Mouse (Mus musculus) c-Kit-positive CD71-negative TER-119-negative erythroid progenitor cells, embryonic 14.5 days (primary cell): ENCODE measurements around the gene Slc25a3.
A peak's percentile ranks its signal among the peaks of the same experiment; 100 is the strongest.

Source experiments
- DNase-seq: peaks from one replicate; pipeline ENCODE4 v3.0.0-alpha.2; 2013; ENCODE audit warnings: low read depth

The Slc25a3 gene

DNA sequence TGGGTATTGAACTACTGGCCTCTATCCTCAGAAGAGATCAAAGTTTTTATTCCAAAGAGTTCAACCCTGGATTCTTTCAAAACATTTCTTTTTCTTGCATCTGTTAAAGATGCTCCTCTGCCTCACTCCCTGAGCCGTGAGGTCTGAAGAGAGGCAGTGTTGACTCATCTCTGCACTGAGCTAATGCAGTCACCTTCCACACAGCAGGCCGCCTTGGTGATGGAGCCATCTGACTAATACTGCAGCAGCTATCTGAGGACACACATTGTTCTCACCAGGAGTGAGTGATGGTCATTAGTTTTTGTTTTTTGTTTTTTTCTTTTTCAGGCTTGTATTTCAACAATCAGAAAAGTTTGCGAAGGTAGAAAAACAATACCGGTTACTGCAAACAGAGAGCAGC lies 31.0 kb downstream of the Slc25a3 start:
- no peak for DNase-seq

DNA sequence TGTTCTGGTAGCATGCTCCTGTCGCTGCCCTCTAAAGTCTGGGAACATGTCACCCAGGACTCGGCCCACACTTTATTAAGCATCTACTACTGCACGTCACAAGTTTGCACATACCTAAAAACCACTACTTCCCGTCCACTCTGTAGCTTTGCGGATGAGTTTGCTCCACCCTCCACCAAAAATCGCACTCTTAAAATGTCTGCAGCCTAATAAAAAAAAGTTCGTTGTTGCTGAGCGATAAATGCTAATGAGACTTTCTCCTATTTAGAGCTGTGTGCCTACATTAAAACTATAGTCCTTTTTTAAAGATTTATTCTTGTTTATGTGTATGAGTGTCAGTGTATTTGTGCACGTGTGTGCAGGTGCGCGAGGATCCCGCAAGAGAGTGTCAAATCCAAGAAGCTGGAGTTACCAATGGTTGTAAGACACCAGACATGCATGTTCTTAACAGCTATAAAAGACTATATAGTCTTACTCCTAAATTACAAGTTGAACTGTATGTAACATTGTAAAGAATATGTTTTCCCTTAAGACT lies 40.4 kb downstream of the Slc25a3 start:
- no peak for DNase-seq

DNA sequence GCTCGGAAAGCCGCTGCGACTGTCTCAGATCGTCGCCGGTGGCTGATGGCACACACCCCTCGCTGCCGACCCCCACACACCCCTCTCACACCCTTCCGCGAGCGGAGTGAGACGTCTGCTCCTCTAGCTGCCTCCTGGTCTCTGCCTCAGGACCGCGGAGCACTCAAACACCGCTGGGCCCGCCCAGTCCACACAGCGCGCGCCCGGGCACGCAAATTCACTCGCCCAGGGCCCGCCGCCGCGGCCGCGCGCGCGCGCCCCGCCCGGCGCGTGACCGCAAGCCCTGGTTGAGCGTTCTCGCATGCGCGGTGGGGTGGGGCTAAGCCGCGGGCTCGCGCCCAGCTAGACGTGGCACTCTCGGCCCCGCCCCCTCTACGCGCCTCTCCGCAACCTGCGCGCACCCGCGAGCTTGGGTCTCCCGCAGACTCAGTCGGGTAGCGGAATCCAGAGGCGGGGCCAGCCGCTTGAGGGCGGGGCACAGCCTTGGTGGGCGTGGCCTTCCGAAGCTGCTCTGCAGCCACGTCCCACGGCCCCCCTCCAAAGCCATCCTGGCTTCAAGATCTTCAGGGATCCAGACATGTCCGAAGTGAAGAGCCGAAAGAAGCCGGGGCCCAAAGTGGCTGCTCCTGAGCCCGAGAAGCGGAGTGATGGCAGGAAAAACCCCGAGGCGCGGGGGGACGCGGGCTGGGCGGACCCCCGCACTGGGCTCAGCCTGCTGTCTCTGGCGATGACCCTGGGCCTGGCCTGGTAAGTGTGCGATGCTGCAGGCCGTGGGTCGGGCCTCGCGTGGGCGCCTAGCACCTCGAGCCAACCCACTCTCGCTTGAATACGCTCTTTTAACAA lies 41.1 kb downstream of the Slc25a3 start, which contains the start of the genes Apaf1 and Ikbip:
Gene Apaf1 (minus strand): TSS at position 221 of the 843 bp plus-strand sequence.
Gene Ikbip (plus strand): TSS at position 391 of the 843 bp plus-strand sequence.
- peak; percentile 93 for DNase-seq

DNA sequence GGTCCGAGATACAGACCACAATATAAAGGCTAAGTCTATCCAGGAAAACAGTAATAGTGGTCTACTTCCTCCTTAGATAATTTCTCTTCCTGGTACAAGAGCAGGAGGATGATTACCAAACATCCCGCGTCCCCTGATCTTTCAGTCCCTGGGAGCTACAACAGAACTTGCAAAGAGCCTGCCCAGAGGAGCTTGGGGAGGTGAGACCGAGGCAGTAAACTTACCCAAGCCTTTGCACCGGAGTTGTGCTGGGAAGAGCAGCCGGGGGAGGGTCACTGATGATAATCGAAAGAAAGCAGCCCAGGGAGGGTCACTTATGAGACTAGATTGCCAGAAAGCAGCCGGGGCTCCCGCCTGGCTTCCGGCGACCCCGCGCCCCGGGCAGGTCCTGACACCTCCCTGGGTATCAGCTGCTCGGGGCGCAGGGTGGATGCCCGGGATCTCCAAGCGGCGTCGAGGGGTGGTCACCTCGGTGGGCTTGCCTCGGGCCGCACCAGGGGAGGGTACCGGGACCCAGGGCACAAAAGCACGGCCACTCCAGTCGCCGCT lies 41.8 kb downstream of the Slc25a3 start:
- DNase-seq, result peak; percentile 50

DNA sequence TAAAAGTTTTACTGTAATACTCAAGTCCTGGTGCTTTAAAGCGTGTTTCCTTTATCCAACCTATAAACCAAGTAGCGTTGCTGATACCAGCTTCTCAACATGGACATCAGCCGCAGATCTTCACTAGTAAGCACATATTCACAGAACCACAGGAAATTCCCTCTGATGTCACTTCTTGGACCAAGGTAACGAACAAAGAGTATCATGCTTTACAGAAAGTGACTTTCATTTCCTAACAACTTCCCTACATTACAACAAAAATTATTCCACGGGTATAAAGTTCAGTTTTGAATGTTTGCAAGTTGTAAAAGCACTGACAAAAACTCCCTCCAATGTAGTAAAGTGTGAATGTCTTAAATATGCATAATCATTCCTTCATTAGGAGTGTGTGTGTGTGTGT lies 43.3 kb downstream of the Slc25a3 start:
- no peak for DNase-seq

DNA sequence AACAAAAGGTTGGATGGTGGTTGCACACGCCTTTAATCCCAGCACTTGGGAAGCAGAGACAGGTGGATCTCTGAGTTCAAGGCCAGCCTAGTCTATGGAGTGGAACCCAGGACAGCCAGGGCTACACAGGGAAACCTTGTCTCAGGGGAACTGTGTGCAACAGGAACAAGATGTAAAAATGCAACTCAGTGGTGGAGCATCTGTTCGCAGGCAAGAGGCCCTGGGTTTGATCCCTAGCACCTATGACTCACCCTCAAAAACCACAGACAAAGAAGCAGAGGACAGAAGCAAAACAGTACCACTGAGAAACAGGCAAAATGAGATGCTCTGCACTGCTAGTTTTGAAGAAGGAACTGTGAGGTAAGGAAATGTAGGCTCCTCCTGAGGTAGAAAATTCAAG lies 47.2 kb downstream of the Slc25a3 start:
- DNase-seq, result no peak

DNA sequence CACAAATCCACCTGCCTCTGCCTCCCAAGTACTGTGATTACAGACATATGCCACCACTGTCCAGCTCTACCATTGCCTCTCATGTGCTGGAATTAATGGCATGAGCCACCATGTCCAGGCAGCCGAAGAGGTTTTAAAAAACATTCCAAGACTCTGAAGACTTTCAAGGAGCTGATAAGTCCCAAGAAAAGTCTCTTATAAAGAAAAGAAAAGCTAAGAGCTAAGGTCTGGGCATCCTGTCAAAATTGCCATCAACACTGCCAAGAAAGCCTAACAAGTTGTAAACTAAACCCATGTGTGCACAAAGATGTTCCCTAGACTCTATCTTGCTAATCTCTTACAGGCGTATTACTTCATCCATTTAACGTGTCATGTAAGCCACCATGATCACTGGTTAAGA lies 50.5 kb downstream of the Slc25a3 start:
- DNase-seq, result no peak

DNA sequence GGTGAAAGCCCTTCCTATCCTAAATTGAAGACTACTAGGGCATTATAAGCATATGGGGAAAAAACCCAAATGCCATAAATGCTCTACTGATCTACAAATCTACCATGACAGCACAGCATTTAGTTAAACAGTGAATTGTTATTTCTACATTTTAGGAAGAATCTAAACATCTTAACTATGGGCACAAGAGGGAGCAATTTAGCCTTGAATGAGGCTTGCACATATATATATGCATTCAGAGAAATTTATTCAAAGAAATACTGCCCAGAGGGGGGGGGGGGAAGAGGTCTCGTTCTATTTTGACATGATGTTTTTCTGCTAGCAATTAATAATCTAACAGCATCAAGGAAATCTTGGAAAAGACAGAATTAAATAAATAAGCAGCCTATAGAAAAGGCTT lies 52.1 kb downstream of the Slc25a3 start:
- no peak for DNase-seq
